Mouse (Mus musculus) adrenal gland, postnatal 4 days (tissue): Measurements from ENCODE around the gene Xpo1. TPM values are rescaled to one million over a fixed set of nuclear protein-coding genes. Genes with fewer than 3 reads are reported as not detected.
"Not testable (repeated sequence)": the region's sequence is repeated elsewhere in the genome, so short reads cannot be mapped to it uniquely, and the experiment has no call there.

Experiments used
- DNase-seq, 2 experiments: peaks; one replicate each; pipeline ENCODE4 v3.0.0; 2021 to 2022; ENCODE audit warnings: low spot score in 2 of 2, mixed read lengths in 2 of 2
- long read RNA-seq, 2 experiments: library from polyadenylated mRNA; stranded (forward); transcript quantifications; one replicate each; pipeline ENCODE4 v2.0.0; 2021
- total RNA-seq, 2 experiments: library from RNA; stranded (reverse); gene quantifications; 2 replicates each; pipeline ENCODE4 v1.2.3; 2021

Xpo1 gene
- 10 to 100 TPM; 80.7 to 96.7 TPM for total RNA-seq
- long read RNA-seq, experiment 1, full-length matches to known transcripts = 4 of 8 reads
- long read RNA-seq, experiment 1, partial matches to known transcripts = 1 of 8 reads
- long read RNA-seq, experiment 1, other reads (novel, unspliced or antisense) = 3 of 8 reads
- long read RNA-seq, experiment 2, full-length matches to known transcripts = 67 of 93 reads
- long read RNA-seq, experiment 2, partial matches to known transcripts = 8 of 93 reads
- long read RNA-seq, experiment 2, other reads (novel, unspliced or antisense) = 18 of 93 reads

- peak; percentile 98 for DNase-seq
Observed at GRCm38 (mm10) chr11:23255427-23256193, at the start of gene Xpo1. Gene Xpo1 (plus strand): TSS chr11:23256041.

- no peak for DNase-seq
Observed at GRCm38 (mm10) chr11:23209717-23210116, 46.1 kb upstream of the Xpo1 start.

GRCm38 (mm10) chr11:23210590-23211510, 45.0 kb upstream of the Xpo1 start:
- peak in 1 of 2 experiments; percentile 11 for DNase-seq

DNA sequence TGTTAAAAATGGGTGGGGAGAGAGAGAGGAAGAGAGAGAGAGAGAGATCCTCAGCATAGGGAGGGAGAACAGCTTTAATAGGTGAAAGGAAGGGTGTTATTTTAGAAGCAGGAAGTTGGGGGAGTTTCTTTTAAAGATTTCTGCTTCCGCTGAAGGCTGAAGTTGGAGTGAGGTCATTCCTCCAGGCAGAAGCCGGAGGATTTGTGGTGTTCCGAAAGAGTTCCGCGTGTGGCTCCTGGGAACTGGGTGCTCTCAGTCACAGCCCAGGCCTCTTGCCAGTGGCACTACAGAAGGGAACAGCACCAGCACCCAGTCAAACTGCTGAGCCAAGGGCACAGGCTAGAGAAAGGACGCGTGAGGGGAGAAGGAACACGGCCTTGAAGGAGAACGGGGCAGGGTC, 38.4 kb upstream of the Xpo1 start:
- DNase-seq = no peak

DNA sequence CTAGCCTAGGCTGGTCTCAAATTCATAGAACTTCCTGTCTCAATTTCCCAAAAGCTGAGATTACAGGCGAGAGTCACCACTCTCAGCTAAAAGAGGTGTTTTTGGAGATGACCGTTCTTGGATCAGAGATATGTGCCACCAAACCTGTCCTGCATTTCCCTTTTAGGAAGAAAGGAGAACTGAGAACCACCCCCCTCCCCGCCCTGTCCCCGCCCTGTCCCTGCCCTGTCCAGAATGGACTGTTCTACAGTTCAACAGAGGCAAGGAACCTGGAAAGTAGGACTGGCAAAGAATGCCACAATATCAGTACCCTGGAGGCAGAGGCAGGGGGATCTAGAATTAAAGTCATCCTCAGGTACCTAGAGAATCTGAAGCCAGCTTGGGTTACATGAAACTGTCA, 19.8 kb upstream of the Xpo1 start:
- DNase-seq = no peak

DNA sequence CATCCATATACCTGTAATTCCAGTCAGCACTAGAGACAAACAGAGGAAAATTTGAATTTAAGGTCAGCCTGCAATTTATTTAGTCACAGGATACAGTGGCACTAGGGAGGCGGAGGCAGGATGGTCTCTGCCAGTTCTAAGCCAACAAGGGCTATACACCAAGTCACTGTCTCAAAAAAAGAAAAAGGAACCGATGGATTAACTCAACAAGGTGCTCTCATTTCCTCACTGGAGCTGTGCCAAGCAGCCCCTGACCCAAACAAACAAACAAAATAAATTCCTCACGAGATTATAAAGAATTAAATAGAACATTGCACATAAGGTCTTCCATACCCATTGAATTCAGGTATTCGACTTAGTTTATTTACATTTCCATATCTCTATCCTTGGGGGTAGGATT, 1.9 kb upstream of the Xpo1 start:
- DNase-seq = no peak

DNA sequence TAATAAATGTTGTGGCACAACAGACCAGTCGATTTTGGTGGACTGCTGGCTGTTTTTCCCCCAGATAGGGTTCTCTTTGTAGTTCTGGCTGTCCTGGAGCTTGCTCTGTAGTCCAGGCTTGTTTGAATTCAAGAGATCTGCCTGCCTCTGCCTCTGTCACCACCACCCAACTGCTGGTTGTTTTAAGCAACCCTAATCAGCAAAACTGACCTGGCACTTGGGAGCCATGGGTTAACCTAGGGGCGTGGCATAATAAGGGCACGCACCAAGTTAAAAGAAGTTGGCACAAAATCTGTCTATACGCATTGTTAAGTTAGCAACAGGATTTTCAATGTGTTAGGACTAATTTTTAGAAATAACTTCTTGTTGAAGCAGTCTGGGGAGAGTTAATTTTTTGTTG, 1.3 kb upstream of the Xpo1 start:
- no peak for DNase-seq

DNA sequence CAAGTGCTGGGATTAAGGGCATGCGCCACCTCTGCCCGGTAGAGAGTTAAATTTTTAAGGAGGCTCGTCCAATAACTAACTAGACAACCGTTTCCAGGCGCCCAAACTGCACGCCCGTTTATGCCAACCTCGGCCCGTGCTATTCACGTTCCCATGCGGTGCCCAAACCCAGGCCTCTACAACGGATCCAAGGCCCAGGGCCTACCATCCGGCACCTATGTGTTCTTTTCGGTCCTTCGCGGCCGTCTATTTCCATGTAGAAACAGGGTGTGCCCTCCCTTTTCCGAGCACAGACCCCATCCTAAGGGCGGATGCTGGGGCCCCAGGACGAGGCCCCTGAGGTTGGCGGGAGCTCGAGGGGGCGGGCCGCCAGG, 801 bp upstream of the Xpo1 start:
- no peak for DNase-seq

GRCm38 (mm10) chr11:23256194-23256802, 457 bp downstream of the Xpo1 start:
- DNase-seq = no peak

GRCm38 (mm10) chr11:23256803-23257704, 1.2 kb downstream of the Xpo1 start:
- DNase-seq = peak; percentile 18 to 49

DNA sequence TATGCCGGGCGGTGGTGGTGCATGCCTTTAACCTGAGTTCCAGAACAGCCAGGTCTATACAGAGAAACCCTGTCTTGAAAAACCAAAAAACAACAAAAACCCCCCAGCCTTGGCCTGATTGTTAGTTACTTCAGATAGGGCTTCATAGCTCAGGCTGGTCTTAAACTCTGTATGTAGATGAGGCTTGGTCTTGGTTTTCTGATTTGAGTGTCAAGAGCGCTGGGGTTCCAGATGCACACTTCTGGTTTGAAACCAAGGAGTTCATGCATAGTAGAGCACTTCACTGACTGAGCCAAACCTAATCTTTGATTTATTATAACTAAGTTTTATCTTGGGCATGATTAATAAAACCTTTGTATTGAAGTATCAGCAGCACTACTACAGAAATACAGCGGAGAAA, 3.2 kb downstream of the Xpo1 start:
- no peak for DNase-seq

DNA sequence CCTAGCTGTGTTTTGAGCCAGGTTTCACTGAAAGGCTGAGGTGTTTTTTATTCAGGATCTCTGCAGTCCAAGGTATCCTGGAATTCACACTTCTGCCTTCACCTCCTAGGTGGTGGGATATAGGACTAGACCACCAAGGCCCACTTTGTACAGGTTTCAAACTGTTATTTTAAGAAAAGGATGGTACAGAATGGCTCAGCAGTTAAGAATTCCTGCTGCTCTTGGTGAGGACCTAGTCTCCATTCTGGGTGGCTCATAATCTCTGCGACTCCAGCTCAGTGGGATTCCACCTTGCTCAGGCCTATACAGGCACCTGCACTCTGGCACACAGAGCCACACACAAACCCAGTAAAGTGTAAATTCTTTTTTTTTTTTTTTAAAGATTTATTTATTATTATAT, 3.6 kb downstream of the Xpo1 start:
- no peak for DNase-seq

DNA sequence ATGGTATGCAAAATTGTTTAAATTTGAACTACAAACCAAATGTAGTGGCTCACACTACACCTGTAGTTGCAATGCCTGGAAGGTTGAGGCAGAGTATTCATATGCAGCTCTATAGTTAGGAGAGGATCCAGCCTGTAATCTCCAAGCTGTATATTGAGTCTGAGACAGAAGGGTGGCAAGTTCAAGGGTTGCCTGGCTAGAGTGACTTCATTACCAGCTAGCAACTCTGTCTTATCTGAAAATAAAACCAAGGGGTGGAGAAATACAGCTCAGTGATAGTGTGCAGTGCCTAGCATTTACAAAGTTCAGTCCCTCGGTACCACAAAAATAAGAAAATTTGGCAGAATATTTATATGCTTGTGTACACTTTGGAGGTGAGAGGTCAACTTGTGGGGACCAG, 4.3 kb downstream of the Xpo1 start:
- DNase-seq = no peak

- DNase-seq = no peak
Observed at GRCm38 (mm10) chr11:23261490-23261889, 5.6 kb downstream of the Xpo1 start.

- no peak for DNase-seq
Observed at GRCm38 (mm10) chr11:23264949-23265348, 9.1 kb downstream of the Xpo1 start.

GRCm38 (mm10) chr11:23271770-23272724, 16.2 kb downstream of the Xpo1 start:
- no peak for DNase-seq

DNA sequence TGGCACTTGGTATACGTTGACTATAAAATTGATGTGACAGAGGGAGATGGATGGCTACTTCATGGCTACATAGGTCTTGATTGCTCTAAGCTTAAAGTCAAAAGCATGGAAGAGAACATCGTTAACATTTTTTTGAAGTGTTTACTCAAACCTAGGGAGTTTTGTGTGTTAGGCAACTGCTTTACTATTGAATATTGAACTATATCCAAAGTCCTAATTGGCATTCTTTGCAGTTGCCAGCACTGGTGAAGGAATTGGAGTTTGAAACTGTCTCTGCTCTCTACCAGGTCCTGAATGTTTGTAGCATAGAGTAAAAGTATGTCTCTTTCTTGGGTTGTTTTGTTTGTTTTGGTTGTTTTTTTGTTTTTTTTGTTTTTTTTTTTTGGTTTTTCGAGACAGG, 19.9 kb downstream of the Xpo1 start:
- no peak for DNase-seq

- DNase-seq = no peak
Observed at GRCm38 (mm10) chr11:23284469-23284868, 28.6 kb downstream of the Xpo1 start.

- not testable (repeated sequence) for DNase-seq
Observed at GRCm38 (mm10) chr11:23288866-23289265, 33.0 kb downstream of the Xpo1 start.
